Mouse (Mus musculus) kidney, adult 2 months (tissue): ENCODE results near the gene Erbb4.

ENCODE experiments used
- CTCF ChIP-seq: fragments of 200-500 bp; conservative IDR thresholded peaks from 2 replicates; pipeline ENCODE4 v1.5.1; 2011; ENCODE audit warnings: low read depth, mild to moderate bottlenecking, control low read depth, low read length, moderate library complexity, mixed read lengths; ENCODE audit not compliant: insufficient read depth, insufficient read length
- POLR2A ChIP-seq: fragments of 200-500 bp; IDR thresholded peaks from one replicate; pipeline ENCODE4 v1.6.1; 2011; ENCODE audit warnings: low read depth, low read length, control low read depth

- TF ChIP-seq CTCF (no peak), POLR2A (no peak)
These were observed 215.8 kb downstream of the Erbb4 start for GRCm38 (mm10) chr1:68892041-68892440.
